Comparison of ENCODE assay signal across 9 mouse cellular contexts in the genomic region with DNA sequence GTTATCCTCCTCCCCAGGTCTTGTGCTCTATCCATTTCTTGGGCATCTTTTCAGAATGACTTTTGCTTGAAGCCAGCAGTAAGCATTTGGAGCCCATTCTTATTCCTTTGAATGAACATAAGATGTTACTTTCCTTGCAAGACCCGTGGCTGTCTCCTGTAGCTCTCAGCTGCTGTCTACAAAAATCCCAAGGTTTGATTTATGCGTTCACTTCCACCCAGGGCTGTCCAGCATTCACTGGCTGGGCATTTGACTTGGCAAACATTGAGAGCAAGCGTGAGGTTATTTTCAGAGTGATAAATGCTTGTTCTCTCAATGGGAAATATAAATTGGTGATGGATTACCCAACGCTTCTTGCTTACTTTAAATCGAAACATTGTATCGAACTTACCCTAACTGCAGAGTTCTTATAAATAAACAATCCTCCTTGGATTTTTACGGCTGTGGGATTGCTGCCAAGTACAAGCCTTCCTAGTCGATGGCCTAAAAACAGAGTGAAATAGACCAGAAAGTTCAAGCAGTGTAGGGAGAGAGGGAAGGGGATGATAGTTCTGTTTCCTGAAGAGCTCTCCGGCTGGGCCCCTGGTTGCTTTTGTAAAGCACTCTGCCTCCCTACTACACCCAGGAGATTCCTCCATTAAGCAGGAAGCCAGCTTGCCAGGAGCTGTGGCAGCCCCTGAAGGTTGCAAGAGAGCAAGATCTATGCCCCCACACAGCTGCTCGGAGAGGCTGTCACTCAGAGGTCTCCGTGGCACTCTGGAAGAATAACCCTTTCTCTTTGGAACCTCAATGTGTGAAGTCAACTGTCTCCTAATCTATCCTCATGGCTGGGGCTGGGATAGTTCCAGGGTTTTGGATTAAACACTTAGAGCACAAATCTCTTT.
DNase-seq lines count a peak whose midpoint lies in the region; ATAC-seq and TF ChIP-seq lines count a peak whose summit lies in the region.
"Had no signal": no experiment of that assay in that cellular context is flagged by ENCODE, and none has a peak within 500 bp of the region (broad histone marks: within the 10 kb centered on the region; RNA-seq: fewer than 3 reads in every experiment).

No protein-coding gene starts in this region.

- H3K27ac ChIP-seq in lung, embryonic 14.5 days (ENCODE audit: low read depth), result peak overlapping the region; percentile 37; the same call in 1 of the 2 replicates
- H3K27ac ChIP-seq in hindbrain, embryonic 11.5 days (ENCODE audit: low read depth, low read length), result peak overlapping the region; percentile 51; the same call in 1 of the 2 replicates

- H3K4me3 ChIP-seq in lung, embryonic 14.5 days (ENCODE audit: low read depth, low read length), result no peak overlapping the region
- no peak overlapping the region for H3K4me3 ChIP-seq in hindbrain, embryonic 11.5 days (ENCODE audit: low read depth, low read length)

- peaks cover 12% of the 10 kb centered on the region for H3K4me1 ChIP-seq in lung, embryonic 14.5 days (ENCODE audit: insufficient read depth)
- no peaks in the 10 kb centered on the region for H3K4me1 ChIP-seq in hindbrain, embryonic 11.5 days (replicated peaks; ENCODE audit: control insufficient read depth, insufficient read depth, low read length)

- H3K36me3 ChIP-seq in lung, embryonic 14.5 days (ENCODE audit: insufficient read depth), result no peaks in the 10 kb centered on the region
- H3K36me3 ChIP-seq in hindbrain, embryonic 11.5 days (ENCODE audit: control insufficient read depth, insufficient read depth, low read length), result no peaks in the 10 kb centered on the region

- H3K9me3 ChIP-seq in lung, embryonic 14.5 days (ENCODE audit: low read depth, low read length), result no peaks in the 10 kb centered on the region
- H3K9me3 ChIP-seq in hindbrain, embryonic 11.5 days (ENCODE audit: control insufficient read depth, low read length), result no peaks in the 10 kb centered on the region

- peak; percentile 85 for DNase-seq in lung, embryonic 14.5 days
- no peak for DNase-seq in lung, postnatal 36 days
- DNase-seq in hindbrain, embryonic 11.5 days (ENCODE audit: low spot score), result peak; percentile 49
- DNase-seq in kidney, postnatal 36 days, result peak; percentile 46 to 69
- peak; percentile 21 for DNase-seq in retina, postnatal 7 days (ENCODE audit: low read depth, low spot score)
- DNase-seq in layer of hippocampus, postnatal 14 days (ENCODE audit: low spot score in 2 of 2), result no peak
- no peak for DNase-seq in spleen, postnatal 10 days (ENCODE audit: low spot score in 2 of 2)
- no peak for DNase-seq in gastrocnemius, postnatal 36 days
- DNase-seq: adrenal gland, postnatal 10 days had no signal

- ATAC-seq in lung, embryonic 14.5 days (ENCODE audit: insufficient read depth), result peak; percentile 68; the same call in 1 of the 2 replicates
- peak; percentile 72 for ATAC-seq in hindbrain, embryonic 11.5 days (ENCODE audit: low FRiP score)

- no peak for TF ChIP-seq CTCF in lung, embryonic 14.5 days (IDR thresholded peaks at IDR 0.05; ENCODE audit: low read depth)

- H3K9ac ChIP-seq in lung, embryonic 14.5 days, result no peak overlapping the region
- no peak overlapping the region for H3K9ac ChIP-seq in hindbrain, embryonic 11.5 days (ENCODE audit: low read depth, low read length)

- intact Hi-C loops in gastrocnemius, postnatal 36 days (cut with DNase I), result no loop called here

- peak overlapping the region; percentile 16 for H3K4me2 ChIP-seq in lung, embryonic 14.5 days
- no peak overlapping the region for H3K4me2 ChIP-seq in hindbrain, embryonic 11.5 days (replicated peaks; ENCODE audit: low read depth, low read length)

- WGBS in lung, embryonic 14.5 days, result 13% methylated on average over 11 of the region's 11 CpGs
- 38% methylated on average over 11 of the region's 11 CpGs for WGBS in hindbrain, embryonic 11.5 days

- no peaks in the 10 kb centered on the region for H3K27me3 ChIP-seq in lung, embryonic 14.5 days (ENCODE audit: insufficient read depth, low read length)
- H3K27me3 ChIP-seq in hindbrain, embryonic 11.5 days (ENCODE audit: control insufficient read depth, insufficient read depth, low read length), result no peaks in the 10 kb centered on the region

Comparison
In these comparisons a context has a peak if more than half of its experiments do, and no peak if none do; other contexts are left out.
1. DNase-seq: peak in lung, embryonic 14.5 days (single experiment), hindbrain, embryonic 11.5 days (single experiment), kidney, postnatal 36 days (2 of 2) and retina, postnatal 7 days (single experiment); none in lung, postnatal 36 days (single experiment), layer of hippocampus, postnatal 14 days (0 of 2), spleen, postnatal 10 days (0 of 2) and gastrocnemius, postnatal 36 days (0 of 2).